Mouse (Mus musculus) C2C12 (cell line): ENCODE data around the gene Dixdc1.

Source experiments
- CEBPB ChIP-seq: IDR thresholded peaks from one replicate; pipeline ENCODE4 v1.6.1; 2011; ENCODE audit warnings: low read depth, mild to moderate bottlenecking, control low read depth, moderate library complexity
- CTCF ChIP-seq: IDR thresholded peaks from one replicate; pipeline ENCODE4 v1.5.1; 2011; ENCODE audit not compliant: control insufficient read depth, insufficient read depth, insufficient read length
- FOSL1 ChIP-seq: IDR thresholded peaks from one replicate; pipeline ENCODE4 v1.8.0; 2011; ENCODE audit warnings: mild to moderate bottlenecking, low read length; ENCODE audit not compliant: poor library complexity, insufficient read depth, severe bottlenecking
- MAX ChIP-seq: IDR thresholded peaks from one replicate; pipeline ENCODE4 v1.6.1; 2011; ENCODE audit warnings: mild to moderate bottlenecking, control low read depth
- MYOD1 ChIP-seq: IDR thresholded peaks from one replicate; pipeline ENCODE4 v1.6.1; 2011; ENCODE audit warnings: low read depth; ENCODE audit not compliant: control insufficient read depth, insufficient read length

DNA sequence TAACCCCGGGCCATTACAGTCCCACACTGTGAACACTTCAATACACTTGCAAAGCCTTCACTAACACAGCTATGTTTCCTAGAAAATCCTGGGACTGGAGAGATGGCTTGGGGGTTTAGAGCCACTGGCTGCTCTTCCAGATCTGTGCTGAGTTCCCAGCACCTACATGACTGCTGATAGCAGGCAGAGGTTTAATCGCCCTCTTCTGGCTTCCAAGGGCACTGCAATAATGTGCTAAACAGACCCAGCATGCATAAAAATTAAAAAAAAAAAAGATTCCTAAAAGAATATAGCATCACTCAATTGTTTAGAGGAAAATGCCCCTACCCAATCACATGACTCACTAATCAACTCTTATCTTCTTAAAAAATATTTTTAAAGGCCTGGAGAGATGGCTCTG lies 106.3 kb downstream of the Dixdc1 start:
- no peak for TF ChIP-seq FOSL1
- TF ChIP-seq MAX, result no peak
- no peak for TF ChIP-seq CTCF
- TF ChIP-seq CEBPB, result no peak
- TF ChIP-seq MYOD1, result no peak
